Mouse (Mus musculus) lung, embryonic 15.5 days (tissue): ENCODE data around the gene Plcl2. TPM values are rescaled to one million over a fixed set of nuclear protein-coding genes. Genes with fewer than 3 reads are reported as not detected.
A peak's percentile ranks its signal among the peaks of the same experiment; 100 is the strongest.
"Not testable (repeated sequence)": the region's sequence is repeated elsewhere in the genome, so short reads cannot be mapped to it uniquely, and the experiment has no call there.

ENCODE experiments used
- ATAC-seq: fragments of 200-750 bp; cut with Nextera tagmentation; 2 replicates; pipeline ENCODE4 v1.8.0; 2017; ENCODE audit warnings: moderate number of reproducible peaks, borderline replicate concordance; ENCODE audit not compliant: low FRiP score, low TSS enrichment; ENCODE audit errors: extremely low read depth
- H3K27ac ChIP-seq: fragments of 300-500 bp; sonication (generic); 2 replicates; pipeline ENCODE4 v1.5.1; 2015; ENCODE audit warnings: moderate library complexity, mild to moderate bottlenecking, inconsistent platforms
- H3K27me3 ChIP-seq: fragments of 300-500 bp; sonication (generic); 2 replicates; pipeline ENCODE4 v1.6.1; 2015; ENCODE audit warnings: inconsistent platforms
- H3K36me3 ChIP-seq: fragments of 300-500 bp; sonication (generic); 2 replicates; pipeline ENCODE4 v1.6.1; 2015; ENCODE audit warnings: inconsistent platforms
- H3K4me1 ChIP-seq: fragments of 300-500 bp; sonication (generic); 2 replicates; pipeline ENCODE4 v1.6.1; 2015; ENCODE audit warnings: inconsistent platforms
- H3K4me2 ChIP-seq: fragments of 300-500 bp; sonication (generic); 2 replicates; pipeline ENCODE4 v1.6.1; 2015; ENCODE audit warnings: inconsistent platforms, mild to moderate bottlenecking, moderate library complexity
- H3K4me3 ChIP-seq: fragments of 300-500 bp; sonication (generic); 2 replicates; pipeline ENCODE4 v1.5.1; 2015; ENCODE audit warnings: mild to moderate bottlenecking, inconsistent platforms
- H3K9ac ChIP-seq: fragments of 300-500 bp; sonication (generic); 2 replicates; pipeline ENCODE4 v1.6.1; 2015; ENCODE audit warnings: inconsistent platforms
- H3K9me3 ChIP-seq: fragments of 300-500 bp; sonication (generic); 2 replicates; pipeline ENCODE4 v1.6.1; 2016; ENCODE audit warnings: inconsistent platforms
- WGBS: fragments of 180-500 bp; shearing (Covaris S2); methylation state at CpG from one replicate; pipeline ENCODE4 v1.1.7; 2015; 5-methylcytosine and 5-hydroxymethylcytosine counted together
- polyA plus RNA-seq: library from polyadenylated mRNA; unstranded; fragments of >200 nt; fragmentation: Nextera tagmentation; extraction: Ambion mirVana; gene quantifications from 2 replicates; pipeline ENCODE4 v1.2.1, GENCODE M21; 2015

Plcl2 gene
- polyA plus RNA-seq, 1 experiment from 2014 or later, result 3.7 TPM

DNA sequence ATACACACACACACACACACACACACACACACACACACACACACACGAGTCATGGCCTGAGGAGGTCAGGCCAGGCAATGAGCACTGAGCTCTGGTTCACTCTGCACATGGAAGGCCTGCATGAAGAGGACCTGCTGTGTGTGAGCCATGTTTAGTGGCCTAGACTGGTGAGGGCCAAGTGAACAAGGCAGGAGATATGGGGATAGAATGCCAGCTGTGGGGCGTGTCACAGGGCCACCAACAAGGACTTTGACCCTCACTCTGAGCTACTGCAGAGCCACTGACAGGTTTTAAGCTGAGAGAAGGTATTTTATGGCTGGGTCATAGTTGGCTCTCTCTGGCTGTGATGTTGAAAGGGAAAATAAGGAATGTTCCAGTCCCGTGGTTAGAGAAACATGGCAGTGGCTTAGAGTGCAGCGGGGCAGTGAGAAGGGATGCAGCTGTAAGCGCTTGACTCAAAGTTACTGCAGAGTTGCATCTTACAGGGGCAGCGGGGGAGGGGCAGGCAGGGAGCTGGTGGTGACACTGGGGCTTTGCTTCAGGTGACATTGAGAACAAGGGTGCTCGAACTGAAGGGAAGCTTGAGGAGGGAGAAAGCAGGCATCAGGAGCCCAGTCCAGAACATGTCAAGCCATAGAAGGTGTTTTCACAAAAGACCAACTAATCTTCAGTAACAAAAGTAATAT lies 175.9 kb downstream of the Plcl2 start:
- H3K36me3 ChIP-seq, result no peaks in the 10 kb centered on the region
- H3K9me3 ChIP-seq, result no peaks in the 10 kb centered on the region
- no peak for ATAC-seq
- no peak overlapping the region for H3K9ac ChIP-seq
- WGBS, result 60% methylated on average over 7 of the region's 7 CpGs
- no peak overlapping the region for H3K27ac ChIP-seq
- H3K4me1 ChIP-seq, result no peaks in the 10 kb centered on the region
- no peak overlapping the region for H3K4me3 ChIP-seq
- H3K27me3 ChIP-seq, result no peaks in the 10 kb centered on the region
- H3K4me2 ChIP-seq, result no peak overlapping the region

DNA sequence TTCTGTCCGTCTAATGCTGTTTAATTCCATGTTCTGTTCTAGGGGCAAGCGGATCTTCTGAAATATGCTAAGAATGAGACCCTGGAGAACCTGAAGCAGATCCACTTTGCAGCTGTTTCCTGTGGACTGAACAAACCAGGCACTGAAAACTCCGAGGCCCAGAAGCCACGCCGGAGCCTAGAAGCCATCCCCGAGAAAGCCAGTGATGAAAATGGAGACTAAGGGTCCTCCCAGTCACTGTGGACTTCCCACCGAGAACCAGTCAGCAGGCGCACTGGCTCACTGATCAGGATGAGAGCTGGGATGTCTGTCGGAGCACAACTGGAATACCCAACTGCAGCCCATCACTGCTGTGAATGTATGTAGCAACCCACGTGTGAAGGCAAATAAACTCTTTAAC lies 178.5 kb downstream of the Plcl2 start:
- H3K27ac ChIP-seq, result no peak overlapping the region

DNA sequence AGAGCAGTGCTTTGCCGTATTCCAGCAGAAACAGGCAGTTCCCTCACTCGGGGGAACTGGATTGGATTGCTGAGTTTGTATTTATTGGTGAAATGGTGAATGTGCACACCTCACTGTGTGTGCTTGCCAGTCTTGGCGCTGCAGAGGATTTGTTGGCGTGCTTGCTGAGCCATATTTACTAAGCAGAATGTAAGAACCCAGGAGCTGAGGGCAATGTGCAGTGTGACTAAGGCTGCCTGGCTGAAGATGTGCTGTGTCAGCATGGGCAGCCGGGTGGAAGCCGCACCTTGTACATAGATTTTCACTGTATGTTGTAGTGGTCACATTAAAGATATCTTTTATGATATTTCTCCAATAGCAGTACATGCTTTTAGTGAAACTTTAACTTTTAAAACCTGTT lies 178.9 kb downstream of the Plcl2 start:
- WGBS, result 89% methylated on average over 6 of the region's 6 CpGs
- Histone ChIP-seq H3K9me3 (no peaks in the 10 kb centered on the region), H3K9ac (no peak overlapping the region), H3K4me2 (no peak overlapping the region), H3K36me3 (no peaks in the 10 kb centered on the region), H3K27me3 (no peaks in the 10 kb centered on the region), H3K27ac (no peak overlapping the region), H3K4me1 (no peaks in the 10 kb centered on the region), H3K4me3 (no peak overlapping the region)
- ATAC-seq, result no peak

More for the DNA sequence above, 178.5 kb downstream of the Plcl2 start:
- H3K9me3 ChIP-seq, result no peaks in the 10 kb centered on the region
- H3K4me1 ChIP-seq, result no peaks in the 10 kb centered on the region
- no peak overlapping the region for H3K4me2 ChIP-seq
- no peak overlapping the region for H3K9ac ChIP-seq
- 81% methylated on average over 10 of the region's 10 CpGs for WGBS
- no peaks in the 10 kb centered on the region for H3K27me3 ChIP-seq
- no peaks in the 10 kb centered on the region for H3K36me3 ChIP-seq
- no peak for ATAC-seq
- no peak overlapping the region for H3K4me3 ChIP-seq

DNA sequence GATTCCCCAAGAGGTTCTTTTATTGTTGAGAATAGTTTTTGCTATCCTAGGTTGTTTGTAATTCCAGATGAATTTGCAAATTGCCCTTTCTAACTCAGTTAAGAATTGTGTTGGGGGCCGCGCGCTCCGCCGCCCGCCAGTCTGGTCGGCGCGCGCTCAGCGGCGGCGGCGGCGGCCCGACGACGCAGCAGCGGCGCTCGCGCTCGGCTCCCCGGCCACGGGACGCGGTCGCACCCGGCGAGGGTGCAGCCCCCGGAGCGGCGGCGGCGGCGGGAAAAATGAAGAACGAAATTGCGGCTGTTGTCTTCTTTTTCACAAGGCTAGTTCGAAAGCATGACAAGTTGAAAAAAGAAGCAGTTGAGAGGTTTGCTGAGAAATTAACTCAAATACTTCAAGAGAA lies 189.2 kb downstream of the Plcl2 start:
- H3K9ac ChIP-seq, H3K4me1 ChIP-seq, H3K27ac ChIP-seq, H3K27me3 ChIP-seq, H3K9me3 ChIP-seq, H3K36me3 ChIP-seq, ATAC-seq: not testable (repeated sequence)
- WGBS, result 1% methylated on average over 39 of the region's 39 CpGs
- peak overlapping the region; percentile 52 for H3K4me2 ChIP-seq
- peak overlapping the region; percentile 22 for H3K4me3 ChIP-seq

DNA sequence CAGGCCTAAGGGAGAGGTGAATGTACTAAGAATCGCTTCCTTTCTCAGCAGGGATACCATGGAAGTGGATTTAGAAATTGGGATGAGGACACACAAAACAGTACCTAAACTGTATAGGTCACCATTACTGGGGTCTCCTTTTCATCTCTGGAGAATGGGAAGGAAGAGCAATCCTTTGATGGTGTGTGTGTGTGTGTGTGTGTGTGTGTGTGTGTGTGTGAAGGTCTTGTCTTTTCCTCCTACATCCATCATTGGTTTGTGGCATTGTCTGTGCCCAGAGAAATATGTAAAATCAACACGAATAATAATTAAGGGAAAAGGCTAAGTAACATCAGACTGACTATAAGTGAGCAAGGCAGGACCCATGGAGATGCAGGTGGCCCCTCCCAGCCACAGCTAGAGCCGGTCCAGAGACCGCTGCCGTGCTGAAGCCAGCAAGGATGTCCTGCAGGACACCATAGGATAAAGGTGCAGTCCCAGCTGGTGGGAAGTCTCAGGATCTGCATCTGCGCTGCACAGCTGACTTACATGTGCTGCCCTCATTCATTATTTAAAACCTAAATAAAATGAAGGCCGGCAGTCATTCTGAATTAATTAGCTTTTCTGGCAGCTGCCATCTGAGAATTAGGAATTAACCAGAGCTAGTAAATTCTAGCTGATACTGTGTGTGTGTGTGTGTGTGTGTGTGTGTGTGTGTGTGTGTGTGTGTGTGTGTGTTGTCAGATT lies 201.5 kb downstream of the Plcl2 start:
- Histone ChIP-seq H3K4me2 (no peak overlapping the region), H3K36me3 (no peaks in the 10 kb centered on the region), H3K27me3 (no peaks in the 10 kb centered on the region), H3K27ac (no peak overlapping the region), H3K9me3 (no peaks in the 10 kb centered on the region), H3K9ac (no peak overlapping the region), H3K4me3 (no peak overlapping the region), H3K4me1 (no peaks in the 10 kb centered on the region)
- 72% methylated on average over 7 of the region's 7 CpGs for WGBS
- no peak for ATAC-seq

DNA sequence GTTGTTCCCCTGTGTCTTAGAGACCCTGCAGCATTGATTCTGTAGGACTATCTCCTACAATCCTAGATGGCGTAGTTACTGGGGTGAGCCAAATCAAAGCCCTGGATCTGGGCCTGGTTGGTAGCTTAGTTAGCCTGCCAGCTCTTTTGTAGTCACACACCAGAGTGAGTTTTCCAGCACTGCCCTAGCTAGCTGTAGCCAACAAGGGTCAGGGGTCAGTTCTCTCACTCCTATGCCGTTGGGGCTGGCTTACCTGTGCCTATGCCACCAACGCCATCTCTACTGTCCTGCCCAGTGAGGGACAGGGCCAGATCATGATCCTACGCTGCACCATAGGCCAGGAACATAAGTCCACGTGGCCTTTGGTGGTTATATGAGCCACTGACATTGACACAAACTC lies 208.4 kb downstream of the Plcl2 start:
- ATAC-seq, result no peak
- H3K9ac ChIP-seq, result no peak overlapping the region
- H3K4me2 ChIP-seq, result no peak overlapping the region
- no peaks in the 10 kb centered on the region for H3K4me1 ChIP-seq
- no peaks in the 10 kb centered on the region for H3K9me3 ChIP-seq
- H3K27ac ChIP-seq, result no peak overlapping the region
- H3K4me3 ChIP-seq, result no peak overlapping the region
- no peaks in the 10 kb centered on the region for H3K36me3 ChIP-seq
- H3K27me3 ChIP-seq, result no peaks in the 10 kb centered on the region
- 81% methylated on average over 5 of the region's 5 CpGs for WGBS

DNA sequence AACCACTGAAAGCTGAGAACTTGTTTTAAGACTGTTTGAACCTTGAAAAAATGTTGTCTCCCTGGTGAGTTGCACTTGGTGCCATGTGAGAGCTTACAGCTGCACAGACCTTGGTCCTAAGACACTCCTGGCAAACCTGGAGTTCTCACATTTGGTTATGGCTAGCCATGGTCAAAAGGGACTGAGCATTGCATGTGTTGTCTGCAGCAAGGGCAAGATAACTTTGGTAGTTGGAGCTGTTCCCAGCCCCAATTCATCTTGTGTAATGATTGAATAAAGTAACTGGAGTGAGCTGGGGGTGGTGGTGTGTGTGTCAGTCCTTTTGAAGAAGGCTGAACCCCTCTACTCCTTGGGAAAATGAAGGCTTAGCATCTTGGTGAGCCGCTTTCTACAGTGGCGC lies 215.2 kb downstream of the Plcl2 start:
- no peak overlapping the region for H3K4me3 ChIP-seq
- ATAC-seq, result no peak
- H3K36me3 ChIP-seq, result no peaks in the 10 kb centered on the region
- no peak overlapping the region for H3K9ac ChIP-seq
- no peak overlapping the region for H3K27ac ChIP-seq
- no peaks in the 10 kb centered on the region for H3K4me1 ChIP-seq
- no peaks in the 10 kb centered on the region for H3K9me3 ChIP-seq
- no peak overlapping the region for H3K4me2 ChIP-seq
- no peaks in the 10 kb centered on the region for H3K27me3 ChIP-seq
- 78% methylated on average over 2 of the region's 2 CpGs for WGBS

DNA sequence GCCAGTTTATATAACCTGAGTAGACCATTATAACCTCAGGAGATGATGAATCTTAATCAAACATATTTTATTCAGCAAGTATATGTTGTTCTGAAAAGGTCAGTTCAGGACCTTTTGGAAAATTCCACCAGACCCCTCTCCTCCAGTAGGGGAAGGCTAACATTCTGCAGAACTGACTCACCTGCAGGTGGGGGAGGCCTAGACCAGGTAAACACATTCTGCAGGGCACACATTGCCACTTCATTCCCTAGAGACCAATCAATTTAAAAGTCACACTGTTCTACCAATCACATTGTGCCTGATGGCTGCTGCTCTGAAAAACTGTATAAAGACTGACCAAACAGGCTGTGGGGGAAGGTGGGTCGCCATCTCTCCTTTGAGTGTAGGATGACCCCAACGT lies 217.1 kb downstream of the Plcl2 start:
- Histone ChIP-seq H3K4me3 (no peak overlapping the region), H3K4me2 (no peak overlapping the region), H3K27ac (no peak overlapping the region), H3K9ac (no peak overlapping the region), H3K4me1 (no peaks in the 10 kb centered on the region), H3K36me3 (no peaks in the 10 kb centered on the region), H3K9me3 (no peaks in the 10 kb centered on the region), H3K27me3 (no peaks in the 10 kb centered on the region)
- ATAC-seq, result no peak
- WGBS, result 68% methylated on average over 2 of the region's 2 CpGs

DNA sequence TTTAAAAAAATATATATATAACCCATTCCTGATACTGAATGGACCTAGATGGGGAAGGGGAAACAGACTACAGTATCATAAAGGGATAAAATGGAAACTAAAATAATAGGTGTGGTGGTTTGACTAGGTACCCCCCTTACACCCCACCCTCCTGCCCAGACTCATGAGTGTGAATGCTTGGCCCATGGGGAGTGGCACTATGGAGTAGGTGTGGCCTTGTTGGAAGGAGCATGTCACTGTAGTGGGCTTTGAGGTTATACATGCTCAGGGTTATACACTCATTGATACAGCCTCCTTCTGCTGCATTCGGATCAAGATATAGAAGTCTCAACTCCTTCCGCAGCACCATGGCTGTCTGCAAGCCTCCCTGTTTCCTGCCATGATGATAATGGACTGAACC lies 219.8 kb downstream of the Plcl2 start:
- H3K36me3 ChIP-seq, result no peaks in the 10 kb centered on the region
- no peak overlapping the region for H3K27ac ChIP-seq
- H3K27me3 ChIP-seq, result no peaks in the 10 kb centered on the region
- no peak overlapping the region for H3K9ac ChIP-seq
- ATAC-seq, result no peak
- no peak overlapping the region for H3K4me3 ChIP-seq
- no peaks in the 10 kb centered on the region for H3K9me3 ChIP-seq
- 92% methylated on average over 2 of the region's 2 CpGs for WGBS
- H3K4me2 ChIP-seq, result no peak overlapping the region
- H3K4me1 ChIP-seq, result no peaks in the 10 kb centered on the region

DNA sequence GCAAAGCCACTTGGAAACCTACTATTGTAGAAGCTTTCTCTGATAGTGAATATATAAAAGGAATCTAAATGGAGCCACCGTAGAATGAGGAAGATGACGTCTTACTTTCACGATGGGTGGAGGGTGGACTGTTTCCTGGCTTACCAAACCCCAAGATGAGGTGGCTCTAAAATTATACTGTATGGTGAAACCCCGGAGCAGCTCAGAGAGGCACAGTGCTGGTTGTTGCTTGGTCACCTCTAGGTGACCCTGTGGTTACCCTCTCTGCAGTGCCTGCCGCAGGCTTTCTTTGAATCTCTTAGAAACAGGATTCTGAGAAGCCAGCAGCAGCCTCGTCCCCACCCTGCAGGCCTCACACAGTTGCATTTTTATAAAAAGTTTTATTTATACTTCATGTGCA lies 220.4 kb downstream of the Plcl2 start:
- H3K4me2 ChIP-seq, result no peak overlapping the region
- no peak overlapping the region for H3K9ac ChIP-seq
- no peak overlapping the region for H3K27ac ChIP-seq
- no peak for ATAC-seq
- H3K36me3 ChIP-seq, result no peaks in the 10 kb centered on the region
- 82% methylated on average over 6 of the region's 6 CpGs for WGBS
- no peaks in the 10 kb centered on the region for H3K27me3 ChIP-seq
- H3K4me1 ChIP-seq, result no peaks in the 10 kb centered on the region
- H3K9me3 ChIP-seq, result no peaks in the 10 kb centered on the region
- no peak overlapping the region for H3K4me3 ChIP-seq

DNA sequence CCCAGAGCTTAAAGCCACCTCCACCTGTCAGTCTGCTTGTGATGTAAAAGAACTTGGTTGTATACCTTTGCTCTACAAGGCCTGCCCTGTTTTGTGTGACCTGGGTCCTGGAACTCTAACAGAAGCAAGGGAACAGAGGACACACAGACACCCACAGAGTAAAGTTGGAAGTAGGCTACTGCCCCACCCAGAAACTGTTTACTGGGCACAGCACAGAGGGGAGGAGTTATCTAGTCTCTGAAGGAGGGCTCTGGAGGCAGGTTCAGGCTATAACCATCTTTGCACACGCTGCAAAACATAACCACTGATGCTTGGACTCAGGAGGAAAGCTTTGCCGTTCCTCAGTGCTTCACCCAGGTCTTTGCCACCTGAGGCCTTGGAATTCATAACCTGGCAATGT lies 221.7 kb downstream of the Plcl2 start:
- WGBS, result 65% methylated on average over 2 of the region's 2 CpGs
- H3K9me3 ChIP-seq, result no peaks in the 10 kb centered on the region
- no peaks in the 10 kb centered on the region for H3K36me3 ChIP-seq
- no peak overlapping the region for H3K4me3 ChIP-seq
- no peak overlapping the region for H3K9ac ChIP-seq
- no peak for ATAC-seq
- peaks cover 13% of the 10 kb centered on the region for H3K4me1 ChIP-seq
- H3K27ac ChIP-seq, result no peak overlapping the region
- no peak overlapping the region for H3K4me2 ChIP-seq
- no peaks in the 10 kb centered on the region for H3K27me3 ChIP-seq

DNA sequence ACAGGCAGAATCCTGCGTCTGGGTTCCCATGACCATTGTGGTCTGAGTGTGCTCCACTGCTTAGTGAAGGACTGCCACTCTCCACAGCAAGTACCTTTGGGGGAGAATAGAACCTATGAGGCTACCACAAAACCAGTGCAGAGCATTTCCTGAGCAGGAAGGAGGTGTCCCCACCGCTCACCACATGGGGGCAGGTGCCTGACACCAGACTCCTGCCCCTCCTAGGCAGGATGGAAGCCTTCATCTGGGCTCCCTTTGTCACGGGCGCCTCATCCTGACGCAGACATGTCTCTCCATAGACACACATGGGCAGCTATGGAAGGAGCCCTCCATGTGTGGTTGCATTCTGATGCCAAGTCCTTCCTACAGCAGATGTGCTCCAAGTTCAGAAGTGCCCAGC lies 222.7 kb downstream of the Plcl2 start:
- WGBS, result 86% methylated on average over 5 of the region's 5 CpGs
- no peak for ATAC-seq
- no peak overlapping the region for H3K9ac ChIP-seq
- no peak overlapping the region for H3K4me2 ChIP-seq
- no peaks in the 10 kb centered on the region for H3K9me3 ChIP-seq
- H3K27me3 ChIP-seq, result no peaks in the 10 kb centered on the region
- peaks cover 20% of the 10 kb centered on the region for H3K4me1 ChIP-seq
- H3K36me3 ChIP-seq, result no peaks in the 10 kb centered on the region
- no peak overlapping the region for H3K4me3 ChIP-seq
- H3K27ac ChIP-seq, result no peak overlapping the region
